Mouse (Mus musculus) lung, adult 2 months (tissue): ENCODE measurements around the gene Fthl17f. TPM values are rescaled to one million over a fixed set of nuclear protein-coding genes. Genes with fewer than 3 reads are reported as not detected.
"Not testable (repeated sequence)": the region's sequence is repeated elsewhere in the genome, so short reads cannot be mapped to it uniquely, and the experiment has no call there.

Experiments used
- DNase-seq: peaks from one replicate; pipeline ENCODE4 v3.0.0; 2022
- H3K4me1 ChIP-seq: fragments of 200-500 bp; 2 replicates; pipeline ENCODE4 v1.6.1; 2011; ENCODE audit warnings: low read length; ENCODE audit not compliant: control insufficient read depth, insufficient read depth
- H3K4me3 ChIP-seq: fragments of 200-500 bp; replicated peaks from 2 replicates; pipeline ENCODE3; 2011; ENCODE audit warnings: low read depth, mild to moderate bottlenecking, control low read depth, low read length; ENCODE audit errors: extremely low read depth
- CTCF ChIP-seq: fragments of 200-500 bp; IDR thresholded peaks from 2 replicates; pipeline ENCODE4 v1.5.1; 2011; ENCODE audit warnings: mild to moderate bottlenecking, low read length, control low read depth; ENCODE audit not compliant: insufficient read depth
- POLR2A ChIP-seq: fragments of 200-500 bp; IDR thresholded peaks from 2 replicates; pipeline ENCODE4 v1.6.1; 2011; ENCODE audit warnings: low read depth, mild to moderate bottlenecking, control low read depth, low read length, borderline replicate concordance; ENCODE audit errors: extremely low read depth
- WGBS: fragments of 180-500 bp; shearing (Covaris S2); methylation state at CpG from one replicate; pipeline ENCODE4 v1.1.7; 2018; 5-methylcytosine and 5-hydroxymethylcytosine counted together
- polyA plus RNA-seq: library from polyadenylated mRNA; depleted of rRNA; stranded (reverse); fragments of >200 nt; gene quantifications from 2 replicates; pipeline ENCODE4 v1.2.3, GENCODE M21; 2012; rRNA removed

Fthl17f gene
- polyA plus RNA-seq = not detected in 2 replicates

GRCm38 (mm10) chrX:9062715-9063114 lies at the start of gene Fthl17f:
Gene Fthl17f, plus strand, starts transcription at chrX:9063015.
- not testable (repeated sequence) for DNase-seq, H3K4me1 ChIP-seq, H3K4me3 ChIP-seq
- 84% methylated on average over 11 of the region's 11 CpGs for WGBS

GRCm38 (mm10) chrX:9016079-9016478 lies 46.7 kb upstream of the Fthl17f start:
- no peak for DNase-seq
- 29% methylated on average over 1 of the region's 1 CpGs for WGBS
- no peak overlapping the region for H3K4me3 ChIP-seq
- no peaks in the 10 kb centered on the region for H3K4me1 ChIP-seq
- no peak for TF ChIP-seq CTCF
- no peak for TF ChIP-seq POLR2A

GRCm38 (mm10) chrX:9019481-9019880 lies 43.3 kb upstream of the Fthl17f start:
- no peak for TF ChIP-seq POLR2A
- TF ChIP-seq CTCF = no peak
- H3K4me1 ChIP-seq = no peaks in the 10 kb centered on the region
- DNase-seq = no peak
- 61% methylated on average over 10 of the region's 10 CpGs for WGBS
- no peak overlapping the region for H3K4me3 ChIP-seq

- H3K4me3 ChIP-seq, DNase-seq: not testable (repeated sequence)
- 100% methylated on average over 1 of the region's 10 CpGs for WGBS
Measured at GRCm38 (mm10) chrX:9033193-9033592, 29.6 kb upstream of the Fthl17f start, which contains the start of gene Fthl17e. Gene Fthl17e, plus strand, starts transcription at chrX:9033493.

GRCm38 (mm10) chrX:9041611-9042010 lies 21.2 kb upstream of the Fthl17f start:
- 34% methylated on average over 3 of the region's 4 CpGs for WGBS
- DNase-seq, H3K4me1 ChIP-seq, H3K4me3 ChIP-seq: not testable (repeated sequence)

More at GRCm38 (mm10) chrX:9033193-9033592, 29.6 kb upstream of the Fthl17f start, which contains the start of gene Fthl17e:
- not testable (repeated sequence) for H3K4me1 ChIP-seq

GRCm38 (mm10) chrX:9060952-9061351 lies 1.9 kb upstream of the Fthl17f start:
- peak; percentile 20 for DNase-seq
- H3K4me1 ChIP-seq, H3K4me3 ChIP-seq: not testable (repeated sequence)
- 0 out of 2 replicates have a peak, but pooled peaks have one; percentile 7 for TF ChIP-seq CTCF
- WGBS = 33% methylated on average over 9 of the region's 9 CpGs

- Histone ChIP-seq H3K4me1 (no peaks in the 10 kb centered on the region), H3K4me3 (no peak overlapping the region)
- WGBS = 85% methylated on average over 4 of the region's 4 CpGs
- no peak for TF ChIP-seq POLR2A
- TF ChIP-seq CTCF = no peak
- DNase-seq = no peak
Measured at GRCm38 (mm10) chrX:9062101-9062500, 714 bp upstream of the Fthl17f start.

- peak; percentile 52 for DNase-seq
- WGBS = 19% methylated on average over 10 of the region's 10 CpGs
- peak; percentile 26; the same call in 1 of the 2 replicates for TF ChIP-seq CTCF
- not testable (repeated sequence) for H3K4me3 ChIP-seq, H3K4me1 ChIP-seq
Measured at GRCm38 (mm10) chrX:9077699-9078098, 14.9 kb downstream of the Fthl17f start.

- not testable (repeated sequence) for H3K4me3 ChIP-seq, H3K4me1 ChIP-seq
Measured at GRCm38 (mm10) chrX:9095066-9095465, 32.3 kb downstream of the Fthl17f start.

GRCm38 (mm10) chrX:9104262-9104661 lies 41.4 kb downstream of the Fthl17f start, which contains the start of gene 4930402K13Rik:
Gene 4930402K13Rik, plus strand, starts transcription at chrX:9104562.
- DNase-seq = no peak
- 93% methylated on average over 6 of the region's 6 CpGs for WGBS
- Histone ChIP-seq H3K4me3 (no peak within 1 kb of the TSS), H3K4me1 (no peaks in the 10 kb centered on the region)
- TF ChIP-seq CTCF = no peak
- no peak for TF ChIP-seq POLR2A

More at GRCm38 (mm10) chrX:9095066-9095465, 32.3 kb downstream of the Fthl17f start:
- DNase-seq = not testable (repeated sequence)

- DNase-seq = no peak
- no peaks in the 10 kb centered on the region for H3K4me1 ChIP-seq
- H3K4me3 ChIP-seq = no peak overlapping the region
- 58% methylated on average over 2 of the region's 2 CpGs for WGBS
- TF ChIP-seq CTCF (no peak), POLR2A (no peak)
Measured at GRCm38 (mm10) chrX:9110381-9110780, 47.6 kb downstream of the Fthl17f start.

Other genes with a start within 250 kb of the Fthl17f start
- not detected in 2 replicates for gene Gm6592, start 219.0 kb upstream of the Fthl17f start, polyA plus RNA-seq
- not detected in 2 replicates for gene Gm5751, start 188.8 kb upstream of the Fthl17f start, polyA plus RNA-seq
- gene B630019K06Rik, start 170.6 kb upstream of the Fthl17f start, polyA plus RNA-seq = 1.6 and 3.2 TPM in 2 replicates
- gene Fthl17b, start 100.0 kb upstream of the Fthl17f start, polyA plus RNA-seq = not detected in 2 replicates
- gene Fthl17c, start 86.5 kb upstream of the Fthl17f start, polyA plus RNA-seq = not detected in 2 replicates
- gene Fthl17d, start 76.3 kb upstream of the Fthl17f start, polyA plus RNA-seq = not detected in 2 replicates
- not detected in 2 replicates for gene Fthl17e, start 29.5 kb upstream of the Fthl17f start, polyA plus RNA-seq
- not detected in 2 replicates for gene 4930402K13Rik, start 41.5 kb downstream of the Fthl17f start, polyA plus RNA-seq
- gene Lancl3, start 136.9 kb downstream of the Fthl17f start, polyA plus RNA-seq = 0.27 and 0.28 TPM in 2 replicates
- gene Gm14862, start 193.9 kb downstream of the Fthl17f start, polyA plus RNA-seq = not detected in 2 replicates
- gene Xk, start 209.7 kb downstream of the Fthl17f start, polyA plus RNA-seq = 0.67 and 0.90 TPM in 2 replicates
- gene H2al1m, start 220.7 kb downstream of the Fthl17f start, polyA plus RNA-seq = 0.28 TPM in 1 of 2 replicates, not detected in the other